Mouse (Mus musculus): ENCODE data around the gene Cdk15. TPM values are rescaled to one million over a fixed set of nuclear protein-coding genes. Genes with fewer than 3 reads are reported as not detected.

Cdk15 gene
- total RNA-seq, 2 experiments from 2014 or later = not detected

GRCm38 (mm10) chr1:59376557-59376956 is 119.9 kb downstream of the Cdk15 start:
- DNase-seq = no peak

DNA sequence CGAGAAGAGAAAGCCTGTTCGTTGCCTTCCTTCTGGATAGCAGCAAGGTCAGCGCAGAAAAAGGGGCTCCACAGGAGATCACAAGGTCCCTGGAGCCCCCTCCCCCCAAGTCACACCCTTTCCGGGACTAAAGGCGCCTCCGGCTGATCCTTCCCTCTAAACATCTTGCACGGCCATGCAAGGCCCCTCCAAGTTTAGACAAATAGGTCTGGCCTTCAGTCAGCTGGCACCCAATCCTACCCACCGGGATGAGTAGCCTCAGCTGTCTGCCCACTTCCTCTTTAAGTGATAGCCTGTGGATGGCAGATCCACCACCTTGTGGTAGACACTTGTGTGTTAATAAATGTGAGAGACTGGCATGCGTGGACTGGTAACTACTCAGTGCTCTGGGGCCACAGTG is 120.6 kb downstream of the Cdk15 start:
- no peak for DNase-seq

- DNase-seq = no peak
These were observed 124.2 kb downstream of the Cdk15 start for GRCm38 (mm10) chr1:59380926-59381325.

DNA sequence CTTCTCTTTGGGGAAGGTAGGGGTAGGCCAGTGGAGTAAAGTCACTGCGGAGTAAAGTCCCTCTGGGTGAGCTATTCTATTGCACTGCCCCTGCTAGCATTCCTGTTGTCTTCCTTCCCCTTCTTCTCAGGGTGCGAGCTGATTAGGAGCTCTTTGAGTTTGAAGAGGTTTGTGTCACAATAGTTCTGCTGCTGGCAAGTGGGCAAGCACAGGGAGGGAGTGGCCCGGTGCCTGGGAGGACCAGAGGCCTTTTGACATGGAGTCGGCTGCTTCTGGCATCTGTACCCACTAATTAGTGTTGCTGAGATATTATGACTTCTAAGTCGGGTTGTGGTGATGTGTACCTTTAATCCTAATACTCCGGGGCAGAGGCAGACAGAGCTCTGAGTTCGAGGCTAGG is 124.8 kb downstream of the Cdk15 start:
- no peak for DNase-seq

DNA sequence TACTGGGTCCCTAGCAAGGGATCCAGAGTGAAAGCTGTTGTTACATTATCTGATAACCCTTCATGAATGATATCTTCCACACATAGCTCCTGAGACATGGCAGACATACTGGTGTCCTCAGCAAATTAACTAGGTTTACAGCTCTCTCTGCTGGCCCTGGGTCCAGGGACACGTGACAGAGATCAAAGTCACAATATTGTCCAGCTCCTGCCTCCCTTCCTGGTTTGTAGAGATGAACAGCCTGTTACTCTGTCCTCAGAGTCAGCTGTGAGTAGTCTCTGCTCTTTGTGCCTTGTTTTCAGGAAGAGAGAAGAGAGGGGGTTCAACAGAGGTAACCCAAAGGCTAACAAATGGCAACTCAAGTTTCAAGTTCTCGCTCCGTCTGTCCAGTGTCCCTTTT is 125.8 kb downstream of the Cdk15 start:
- no peak for DNase-seq

GRCm38 (mm10) chr1:59383049-59383610 is 126.4 kb downstream of the Cdk15 start:
- DNase-seq = no peak

GRCm38 (mm10) chr1:59384400-59384799 is 127.7 kb downstream of the Cdk15 start:
- no peak for DNase-seq

DNA sequence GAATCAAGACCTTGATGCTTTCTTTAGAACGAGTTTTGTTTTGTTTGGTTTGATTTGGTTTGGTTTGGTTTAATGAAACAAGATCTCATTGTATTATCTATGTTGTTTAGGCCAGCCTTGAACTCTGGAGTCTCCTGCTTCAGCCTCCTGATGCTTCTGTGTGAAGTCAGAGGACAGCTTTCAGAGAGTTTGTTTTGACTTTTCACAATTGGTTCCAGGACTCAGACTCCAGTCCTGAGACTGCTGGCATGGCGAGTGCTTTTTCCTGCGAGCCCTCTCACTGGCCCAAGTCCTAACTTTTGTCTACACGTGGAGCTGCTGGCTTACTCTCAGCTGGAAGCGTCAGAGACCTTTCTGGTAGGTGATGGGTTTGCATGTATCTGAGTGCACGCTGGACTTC is 128.9 kb downstream of the Cdk15 start:
- no peak for DNase-seq

GRCm38 (mm10) chr1:59387542-59388314 is 131.0 kb downstream of the Cdk15 start:
- no peak for DNase-seq

GRCm38 (mm10) chr1:59389181-59389580 is 132.5 kb downstream of the Cdk15 start:
- DNase-seq = no peak

DNA sequence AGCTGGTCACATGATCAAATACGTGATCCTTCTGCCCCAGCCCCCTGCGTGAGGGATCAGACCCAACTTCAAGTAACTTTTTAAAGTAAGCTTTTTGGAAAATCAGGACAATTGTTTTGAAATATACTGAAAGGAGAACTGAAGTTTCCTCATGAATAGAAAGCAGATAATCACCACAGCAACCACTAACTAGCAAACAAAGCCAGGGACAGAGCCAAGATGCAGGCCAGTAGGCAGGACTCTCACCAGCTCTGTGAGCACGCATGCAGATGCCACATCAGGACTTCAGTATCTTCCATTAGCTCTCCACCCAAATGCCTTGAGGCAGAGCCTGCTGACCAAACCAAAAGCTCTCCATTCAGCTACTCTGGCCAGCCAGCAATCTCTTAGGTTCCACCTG is 135.0 kb downstream of the Cdk15 start:
- DNase-seq = no peak

DNA sequence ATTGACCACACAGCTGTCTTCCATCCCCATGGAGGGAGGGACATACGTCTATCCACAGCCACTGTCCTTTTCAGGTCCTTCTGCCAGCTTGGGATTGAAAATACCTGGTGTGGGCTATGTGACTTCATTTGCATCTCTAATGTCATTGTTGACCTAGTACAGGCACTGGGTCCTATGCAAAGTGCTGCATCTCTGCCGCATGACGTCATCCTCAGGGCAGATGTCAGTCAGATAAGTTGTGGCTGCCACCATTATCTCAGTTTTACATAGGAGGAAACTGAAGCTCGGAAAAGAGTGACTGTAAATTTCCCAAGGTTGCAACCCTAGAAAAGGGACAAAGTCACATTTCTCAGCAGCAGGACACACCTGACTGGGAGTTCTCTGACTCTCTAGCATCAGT is 137.4 kb downstream of the Cdk15 start:
- DNase-seq = no peak

- DNase-seq = no peak
These were observed 137.9 kb downstream of the Cdk15 start for GRCm38 (mm10) chr1:59394616-59395015.

GRCm38 (mm10) chr1:59395992-59396391 is 139.3 kb downstream of the Cdk15 start:
- no peak for DNase-seq

DNA sequence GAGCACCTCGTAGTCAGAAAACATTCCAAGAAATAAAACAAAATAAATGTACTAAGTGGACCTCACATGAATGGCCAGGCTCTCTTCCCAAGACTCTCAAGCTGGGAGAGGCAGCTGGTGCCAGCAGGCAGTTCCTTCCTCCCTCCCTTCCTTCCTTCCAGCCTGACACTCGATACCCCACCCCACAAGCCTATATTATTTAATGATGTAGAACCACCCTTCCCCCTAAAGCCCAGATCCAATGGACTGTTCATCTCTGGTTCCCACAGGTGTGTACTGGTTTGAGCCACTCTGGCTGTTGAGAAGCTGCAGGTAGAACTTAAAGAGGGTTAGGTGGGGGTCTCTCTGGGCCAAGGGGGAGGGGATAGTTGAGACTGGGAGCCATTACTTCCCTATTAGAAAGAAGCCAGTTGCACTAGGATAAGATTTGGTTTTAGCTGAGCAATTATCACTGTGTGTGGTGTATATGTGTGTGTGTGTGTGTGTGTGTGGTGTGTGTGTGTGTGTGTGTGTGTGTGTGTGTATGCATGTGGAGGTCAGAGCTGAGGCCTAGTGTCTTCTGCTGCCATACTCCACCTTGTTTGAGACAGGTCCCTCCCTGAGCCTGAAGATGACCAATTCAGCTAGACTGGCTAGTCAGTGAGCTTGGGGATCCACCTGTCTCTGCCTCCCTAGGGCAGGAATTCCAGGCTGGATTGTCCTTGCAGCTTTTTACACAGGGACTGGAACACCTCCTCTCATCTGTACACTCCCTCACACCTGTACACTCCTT is 143.0 kb downstream of the Cdk15 start:
- DNase-seq = no peak

- DNase-seq = no peak
These were observed 144.5 kb downstream of the Cdk15 start for GRCm38 (mm10) chr1:59401253-59401652.

Other genes starting within 250 kb of the Cdk15 start
- gene C2cd6, start 162.0 kb upstream of the Cdk15 start, total RNA-seq (2021) = not detected
- 10 to 100 TPM; 15.2 to 15.3 TPM for gene Tmem237, start 136.5 kb upstream of the Cdk15 start, total RNA-seq (2021)
- under 1 TPM; 0.69 to 0.94 TPM for gene Mpp4, start 93.5 kb upstream of the Cdk15 start, total RNA-seq (2021)
- gene Als2, start 19.7 kb upstream of the Cdk15 start, total RNA-seq (2021) = 10 to 100 TPM; 15.6 to 16.5 TPM
- gene Fzd7, start 225.5 kb downstream of the Cdk15 start, total RNA-seq (2021) = 10 to 100 TPM; 12.6 to 18.3 TPM

All from adrenal gland, postnatal 10 days (tissue).